17 mouse cellular contexts compared by ENCODE assay signal in the genomic region with DNA sequence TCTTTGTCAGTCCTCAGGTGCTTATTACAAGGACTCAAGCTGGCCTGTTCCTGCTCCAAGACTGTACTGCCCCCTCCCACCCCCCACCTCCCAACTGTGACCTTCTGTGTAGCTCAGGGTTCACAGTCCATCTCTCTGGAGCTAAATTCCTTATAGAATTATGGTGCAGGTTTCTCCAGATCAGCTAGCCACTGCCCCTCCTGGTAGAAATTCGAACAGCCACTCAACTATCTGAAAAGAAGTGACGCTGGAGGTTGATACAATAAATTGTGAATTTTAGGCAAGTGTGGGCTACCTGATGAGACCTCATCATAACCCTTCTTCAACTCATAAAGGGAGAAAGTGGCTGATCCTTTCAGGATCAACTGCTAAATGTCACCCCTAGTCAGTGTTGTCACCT.
DNase-seq lines count a peak whose midpoint lies in the region; ATAC-seq and TF ChIP-seq lines count a peak whose summit lies in the region.
"Had no signal": no experiment of that assay in that cellular context is flagged by ENCODE, and none has a peak within 500 bp of the region (broad histone marks: within the 10 kb centered on the region; RNA-seq: fewer than 3 reads in every experiment).

No protein-coding gene starts in this region.

- ATAC-seq in intestine, postnatal 0 days: no peak
- no peak for ATAC-seq in intestine, embryonic 15.5 days
- ATAC-seq in midbrain, postnatal 0 days (ENCODE audit: low FRiP score): no peak

- intact Hi-C loops in gastrocnemius, postnatal 14 days (cut with DNase I; ENCODE audit: low total_unique reads): loop anchor here (10.0 kb wide), 1 partner anchor 177 kb away; no protein-coding TSS in a partner anchor

- no peaks in the 10 kb centered on the region for H3K9me3 ChIP-seq in intestine, postnatal 0 days (ENCODE audit: control insufficient read depth)
- H3K9me3 ChIP-seq in intestine, embryonic 15.5 days: no peaks in the 10 kb centered on the region
- H3K9me3 ChIP-seq in midbrain, postnatal 0 days (ENCODE audit: low read length): no peaks in the 10 kb centered on the region
- no peaks in the 10 kb centered on the region for H3K9me3 ChIP-seq in midbrain, embryonic 10.5 days (replicated peaks)
- H3K9me3 ChIP-seq: hindbrain, embryonic 15.5 days; limb, embryonic 10.5 days had no signal

- TF ChIP-seq POLR2A in cerebellum, adult 2 months (IDR thresholded peaks at IDR 0.05; ENCODE audit: borderline replicate concordance, insufficient read depth, low read length): no peak

- H3K4me3 ChIP-seq in cerebellum, adult 2 months (replicated peaks; ENCODE audit: insufficient read depth, low read depth, low read length): no peak overlapping the region
- no peak overlapping the region for H3K4me3 ChIP-seq in intestine, postnatal 0 days (ENCODE audit: low read depth, low read length)
- H3K4me3 ChIP-seq in intestine, embryonic 15.5 days (replicated peaks): no peak overlapping the region
- no peak overlapping the region for H3K4me3 ChIP-seq in midbrain, postnatal 0 days (ENCODE audit: low read depth, low read length)
- H3K4me3 ChIP-seq in midbrain, embryonic 10.5 days: no peak overlapping the region
- H3K4me3 ChIP-seq: erythroblast, embryonic 14.5 days; hindbrain, embryonic 15.5 days; limb, embryonic 10.5 days; myocyte had no signal

- no peak overlapping the region for H3K9ac ChIP-seq in intestine, postnatal 0 days (ENCODE audit: low read depth, low read length)
- no peak overlapping the region for H3K9ac ChIP-seq in intestine, embryonic 15.5 days
- H3K9ac ChIP-seq in midbrain, postnatal 0 days (replicated peaks; ENCODE audit: low read length, poor library complexity, severe bottlenecking): no peak overlapping the region
- H3K9ac ChIP-seq: hindbrain, embryonic 15.5 days had no signal

- H3K4me1 ChIP-seq in cerebellum, adult 2 months (ENCODE audit: control insufficient read depth, insufficient read depth, low read length): peaks cover 10% of the 10 kb centered on the region
- H3K4me1 ChIP-seq in intestine, postnatal 0 days (replicated peaks; ENCODE audit: control insufficient read depth, insufficient read depth, low read length): no peaks in the 10 kb centered on the region
- H3K4me1 ChIP-seq in intestine, embryonic 15.5 days (replicated peaks): no peaks in the 10 kb centered on the region
- no peaks in the 10 kb centered on the region for H3K4me1 ChIP-seq in midbrain, postnatal 0 days (ENCODE audit: insufficient read depth, low read length)
- H3K4me1 ChIP-seq in midbrain, embryonic 10.5 days: no peaks in the 10 kb centered on the region
- H3K4me1 ChIP-seq: hindbrain, embryonic 15.5 days; limb, embryonic 10.5 days had no signal

- H3K27me3 ChIP-seq in cerebellum, adult 2 months (ENCODE audit: control insufficient read depth, insufficient read depth, low read length): no peaks in the 10 kb centered on the region
- no peaks in the 10 kb centered on the region for H3K27me3 ChIP-seq in intestine, postnatal 0 days (replicated peaks; ENCODE audit: control insufficient read depth, insufficient read depth, low read length)
- H3K27me3 ChIP-seq in intestine, embryonic 15.5 days (replicated peaks): no peaks in the 10 kb centered on the region
- H3K27me3 ChIP-seq in midbrain, postnatal 0 days (ENCODE audit: insufficient read depth, low read length): no peaks in the 10 kb centered on the region
- no peaks in the 10 kb centered on the region for H3K27me3 ChIP-seq in midbrain, embryonic 10.5 days (ENCODE audit: low read depth, poor library complexity, severe bottlenecking)
- H3K27me3 ChIP-seq: hindbrain, embryonic 15.5 days had no signal

- no peak overlapping the region for H3K4me2 ChIP-seq in intestine, postnatal 0 days (replicated peaks; ENCODE audit: low read depth)
- no peak overlapping the region for H3K4me2 ChIP-seq in intestine, embryonic 15.5 days (replicated peaks)
- H3K4me2 ChIP-seq in midbrain, postnatal 0 days (ENCODE audit: low read depth, low read length, poor library complexity, severe bottlenecking): no peak overlapping the region
- H3K4me2 ChIP-seq: hindbrain, embryonic 15.5 days; midbrain, embryonic 11.5 days had no signal

- H3K36me3 ChIP-seq in intestine, postnatal 0 days (ENCODE audit: control insufficient read depth, insufficient read depth): no peaks in the 10 kb centered on the region
- no peaks in the 10 kb centered on the region for H3K36me3 ChIP-seq in intestine, embryonic 15.5 days
- H3K36me3 ChIP-seq in midbrain, postnatal 0 days (ENCODE audit: insufficient read depth, low read length): no peaks in the 10 kb centered on the region
- H3K36me3 ChIP-seq in midbrain, embryonic 10.5 days: no peaks in the 10 kb centered on the region
- H3K36me3 ChIP-seq: hindbrain, embryonic 15.5 days; limb, embryonic 10.5 days had no signal

- DNase-seq in cerebellum, adult 2 months: no peak
- no peak for DNase-seq in cerebellum, adult 11 months
- DNase-seq in midbrain, postnatal 0 days (ENCODE audit: low spot score): no peak
- no peak for DNase-seq in midbrain, embryonic 10.5 days (ENCODE audit: low spot score)
- peak; percentile 34 for DNase-seq in retina, postnatal 1 day
- DNase-seq in gastrocnemius, postnatal 14 days: no peak
- DNase-seq: gastrocnemius, postnatal 36 days; kidney, postnatal 14 days; right cerebral cortex, postnatal 25 days; thymus, postnatal 36 days had no signal

- no peak overlapping the region for H3K27ac ChIP-seq in cerebellum, adult 2 months (ENCODE audit: insufficient read depth, low read length)
- no peak overlapping the region for H3K27ac ChIP-seq in intestine, postnatal 0 days (ENCODE audit: low read depth, low read length)
- no peak overlapping the region for H3K27ac ChIP-seq in intestine, embryonic 15.5 days
- no peak overlapping the region for H3K27ac ChIP-seq in midbrain, postnatal 0 days (ENCODE audit: low read depth, low read length)
- H3K27ac ChIP-seq in midbrain, embryonic 10.5 days (replicated peaks): no peak overlapping the region
- H3K27ac ChIP-seq: hindbrain, embryonic 15.5 days; limb, embryonic 10.5 days had no signal

- 79% methylated on average over 2 of the region's 2 CpGs for WGBS in cerebellum, adult 2 months
- WGBS in intestine, postnatal 0 days: 54% methylated on average over 2 of the region's 2 CpGs
- 67% methylated on average over 2 of the region's 2 CpGs for WGBS in intestine, embryonic 15.5 days
- 66% methylated on average over 2 of the region's 2 CpGs for WGBS in midbrain, postnatal 0 days
- WGBS in midbrain, embryonic 10.5 days: 72% methylated on average over 2 of the region's 2 CpGs

- peak; percentile 21; the same call in 1 of the 2 replicates for TF ChIP-seq CTCF in cerebellum, adult 2 months (IDR thresholded peaks at IDR 0.05; ENCODE audit: borderline replicate concordance, insufficient read depth, low read depth, low read length)
- peak; percentile 68 for TF ChIP-seq CTCF in intestine, postnatal 0 days (IDR thresholded peaks at IDR 0.05; ENCODE audit: low read depth)
- peak; percentile 55 for TF ChIP-seq CTCF in midbrain, postnatal 0 days (IDR thresholded peaks at IDR 0.05)
